Mouse (Mus musculus) testis, postnatal 10 days (tissue): ENCODE data around the gene Mdn1.
A peak's percentile ranks its signal among the peaks of the same experiment; 100 is the strongest.

Source experiments
- DNase-seq: peaks from one replicate; pipeline ENCODE4 v3.0.0; 2021; ENCODE audit warnings: low spot score

Mdn1 gene

DNA sequence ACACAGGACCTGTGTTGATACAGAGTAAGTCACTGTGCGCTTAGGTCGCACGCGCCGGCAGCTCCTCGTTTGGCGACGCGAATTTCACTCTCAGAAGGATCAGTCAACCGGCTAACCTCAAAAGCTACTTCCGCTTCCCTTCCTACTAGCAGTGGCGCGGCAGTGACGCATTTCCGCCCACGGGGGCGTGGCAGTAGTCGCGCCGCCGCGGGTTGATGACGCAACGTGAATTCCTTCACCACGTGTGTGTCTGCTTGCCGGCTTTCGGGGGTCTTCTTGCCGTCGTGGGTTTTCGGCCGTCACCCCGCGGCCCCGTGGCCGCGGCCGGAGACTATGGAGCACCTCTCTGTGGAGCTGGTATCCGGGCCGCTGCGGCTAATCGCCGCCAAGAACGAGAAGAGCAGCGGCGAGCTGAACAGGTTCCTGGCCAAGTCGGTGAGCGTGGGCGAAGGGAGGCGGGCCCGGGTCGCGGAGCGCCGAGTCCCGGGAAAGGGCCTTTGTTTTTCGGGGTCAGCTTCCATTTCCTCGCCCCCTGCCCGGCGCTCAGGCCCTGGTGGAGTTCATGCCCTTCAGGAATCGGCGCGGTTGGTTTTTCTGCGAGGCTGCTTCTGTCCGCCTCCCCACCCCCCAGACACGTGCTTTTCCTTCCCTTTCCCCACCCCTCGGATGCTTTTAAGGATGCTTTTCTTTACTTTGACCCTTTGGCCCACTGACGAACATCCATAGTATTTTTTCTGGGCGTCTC, at the start of gene Mdn1:
Gene Mdn1 (plus strand): TSS at position 202 of the 745 bp plus-strand sequence.
- DNase-seq, result peak; percentile 97

DNA sequence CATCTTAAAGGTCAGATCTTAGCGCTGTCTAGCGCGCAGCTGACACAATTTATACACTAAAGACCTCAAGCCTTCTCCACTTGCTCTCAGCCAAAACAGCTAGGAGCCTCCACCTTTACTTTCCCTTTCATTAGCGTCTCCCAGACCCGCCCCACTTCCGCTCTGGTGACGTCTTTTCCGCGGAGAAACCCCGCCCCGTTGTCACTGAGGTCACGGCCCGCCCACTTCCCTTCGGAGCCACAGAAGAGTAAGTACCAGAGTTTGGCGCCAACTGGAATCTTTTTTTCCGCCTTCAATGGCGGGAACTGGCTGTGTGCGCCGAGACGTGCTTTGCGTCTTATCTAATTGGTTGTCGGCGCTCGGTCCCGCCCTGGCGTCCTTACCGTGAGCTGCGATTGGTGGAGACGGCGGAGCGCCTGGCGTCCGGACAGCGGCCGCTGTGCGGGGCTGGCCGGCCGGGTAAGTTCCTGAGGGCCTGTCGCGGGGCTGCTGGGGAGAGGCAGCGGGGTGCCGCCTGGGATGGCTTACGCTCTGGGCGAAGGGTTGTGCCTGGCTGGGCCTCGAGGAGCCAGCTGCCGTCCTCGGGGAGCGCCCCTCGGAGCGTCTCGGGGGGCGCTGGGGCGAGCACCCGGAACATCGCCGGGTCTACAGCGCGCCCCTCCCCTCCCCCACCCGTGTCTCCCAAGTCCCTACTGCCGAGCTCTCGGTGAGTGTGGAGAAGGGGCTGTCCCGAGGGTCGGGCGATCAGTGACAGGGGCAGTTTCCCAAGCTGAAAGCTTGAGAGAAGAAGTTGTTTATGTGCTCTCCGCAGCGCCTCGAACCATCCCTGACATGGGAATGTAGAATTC, 41.7 kb upstream of the Mdn1 start, which contains the start of gene Casp8ap2:
Gene Casp8ap2 (plus strand): TSS at position 418 of the 848 bp plus-strand sequence.
- peak; percentile 99 for DNase-seq

DNA sequence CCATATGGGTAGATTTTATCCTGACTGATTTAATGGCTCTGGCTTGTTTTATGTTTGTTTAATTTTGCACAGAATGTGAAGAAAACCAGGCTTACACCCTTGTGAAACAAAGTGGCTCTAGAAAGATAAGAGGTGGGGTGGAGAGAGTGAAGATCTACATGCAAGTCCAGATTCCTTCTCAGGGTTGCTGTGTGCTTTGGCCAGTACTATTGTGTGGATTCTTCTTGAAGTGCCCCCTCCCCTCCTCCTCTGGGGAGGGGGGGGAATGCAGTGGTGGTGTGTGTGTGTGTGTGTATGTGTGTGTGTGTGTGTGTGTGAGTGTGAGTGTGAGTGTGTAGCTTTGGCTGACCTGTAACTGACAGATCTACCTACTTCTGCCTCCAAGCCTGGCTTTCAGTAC, 35.3 kb upstream of the Mdn1 start:
- DNase-seq, result no peak

DNA sequence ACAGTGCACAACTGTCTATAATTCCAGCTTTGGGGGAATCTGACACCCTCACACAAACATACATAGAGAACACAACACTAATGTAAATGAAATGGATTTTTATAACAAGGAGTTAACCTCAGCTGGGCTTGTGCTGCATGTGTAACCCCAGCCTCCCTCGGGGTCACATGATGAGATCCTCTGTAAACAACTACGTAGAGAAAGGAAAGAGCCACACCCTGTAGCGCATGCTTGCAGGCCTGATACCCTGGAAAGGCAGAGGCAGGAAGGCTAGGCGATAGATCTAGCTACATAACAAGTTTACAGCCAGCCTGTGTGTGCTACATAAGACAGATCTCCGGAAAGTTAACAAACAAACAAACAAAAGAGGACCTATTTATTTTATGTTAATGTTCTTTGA, 5.2 kb upstream of the Mdn1 start:
- no peak for DNase-seq

DNA sequence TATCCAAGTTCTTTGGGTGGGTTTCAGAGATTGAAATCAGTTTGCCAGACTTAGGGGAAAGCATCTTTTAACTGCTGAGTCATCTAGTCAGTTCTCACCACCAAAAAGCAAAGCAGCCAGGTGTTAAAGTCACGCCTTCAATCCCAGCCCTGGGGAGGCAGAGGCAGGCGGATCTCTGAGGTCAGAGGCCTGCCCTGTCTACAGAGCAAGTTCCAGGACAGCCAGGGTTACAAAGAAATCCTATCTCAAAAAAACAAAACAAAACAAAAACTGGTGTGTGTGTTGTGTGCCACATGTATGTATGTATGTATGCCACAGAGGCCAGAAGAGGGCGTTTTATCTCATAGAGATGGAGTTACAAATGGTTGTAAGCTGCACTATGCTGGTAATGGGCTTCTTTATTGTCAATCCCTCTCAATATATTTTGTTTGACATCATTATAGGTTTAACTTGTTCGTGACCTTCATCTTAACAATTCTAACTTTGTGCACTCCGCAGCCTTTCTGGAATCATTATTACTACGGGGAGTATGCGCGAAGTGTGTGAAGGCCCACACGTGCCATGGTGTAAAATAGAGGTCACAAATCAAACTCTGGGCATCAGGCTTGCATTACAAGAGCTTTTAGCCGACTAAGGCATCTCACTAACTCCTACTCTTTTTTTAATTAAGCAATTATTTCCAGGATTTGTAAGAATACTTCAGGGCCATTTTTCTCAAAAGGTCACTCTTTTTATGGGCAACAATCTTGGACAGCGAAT, 594 bp upstream of the Mdn1 start:
- DNase-seq, result no peak

DNA sequence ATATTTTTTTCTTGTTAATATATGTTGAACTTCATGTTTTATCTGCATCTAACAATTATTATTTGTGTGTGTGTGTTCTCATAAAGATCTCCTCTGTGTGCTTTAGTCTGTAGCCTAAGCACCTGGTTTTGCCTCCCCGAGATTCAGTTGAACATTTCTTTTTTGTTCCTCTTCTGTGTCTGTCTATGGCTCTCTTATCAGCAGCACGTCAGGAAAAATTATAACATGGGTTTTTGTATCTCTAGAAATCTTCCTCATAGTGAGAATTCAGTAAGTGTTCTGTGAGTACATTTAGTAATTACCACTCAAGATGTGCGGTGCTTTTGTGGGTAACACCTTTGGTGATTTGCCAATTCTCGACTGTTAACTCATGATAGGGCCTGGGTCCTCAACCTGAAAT, 8.9 kb downstream of the Mdn1 start:
- DNase-seq, result no peak

DNA sequence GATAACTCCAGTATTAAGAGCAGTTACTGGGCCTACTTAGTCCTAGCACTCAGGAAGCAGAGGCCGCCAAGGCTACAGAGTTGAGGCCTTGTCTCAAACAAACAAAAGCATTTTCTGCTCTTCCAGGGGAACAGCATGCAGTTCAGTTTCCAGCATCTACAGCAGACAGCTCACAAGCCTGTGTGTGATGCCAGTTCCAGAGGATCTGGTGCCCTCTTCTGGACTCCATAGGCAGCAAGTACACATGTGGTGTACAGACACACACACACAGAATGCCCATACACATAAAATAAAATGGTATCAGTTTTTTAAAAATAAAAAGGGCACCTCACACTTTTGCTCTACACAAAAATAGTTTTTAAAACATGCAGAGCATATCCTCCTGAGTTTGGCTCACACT, 11.4 kb downstream of the Mdn1 start:
- DNase-seq, result no peak

DNA sequence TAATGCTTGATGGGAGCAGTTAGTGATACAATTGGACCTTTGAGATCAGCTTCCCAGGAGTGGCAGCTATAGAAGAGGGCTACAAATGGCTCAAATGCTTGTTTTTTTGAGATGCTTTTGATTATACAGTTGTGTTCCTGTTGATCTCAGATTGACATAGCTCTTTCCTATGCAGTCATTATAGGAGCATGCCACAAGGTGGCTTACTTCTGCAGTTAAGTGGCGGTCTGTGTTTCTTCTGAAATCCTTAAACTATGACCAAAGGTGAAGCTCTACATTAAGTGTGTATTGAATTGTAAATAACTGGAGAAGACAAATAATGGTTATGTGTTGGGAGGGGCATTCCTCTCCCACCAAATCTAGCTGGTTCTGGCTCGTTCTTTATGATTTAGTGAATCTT, 12.9 kb downstream of the Mdn1 start:
- no peak for DNase-seq

DNA sequence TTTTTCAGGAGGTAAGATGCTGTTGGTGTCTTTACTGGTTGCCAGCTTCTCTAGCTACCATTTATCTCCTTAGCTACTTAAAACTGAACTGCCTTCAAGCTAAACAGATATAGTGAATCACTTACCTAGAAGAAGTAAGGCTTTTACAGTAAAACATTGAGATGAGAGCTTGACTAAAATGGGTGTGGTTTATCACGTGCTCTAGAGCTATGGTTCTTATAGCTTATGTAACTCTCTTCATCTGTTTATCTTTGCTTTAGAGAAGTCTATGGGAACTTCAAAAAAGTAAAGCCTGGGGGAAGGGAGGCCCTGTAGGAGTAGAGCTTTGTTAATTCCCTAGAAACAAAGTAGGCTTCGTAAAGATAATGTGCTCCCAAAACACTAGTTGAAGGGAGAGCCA, 17.1 kb downstream of the Mdn1 start:
- no peak for DNase-seq

DNA sequence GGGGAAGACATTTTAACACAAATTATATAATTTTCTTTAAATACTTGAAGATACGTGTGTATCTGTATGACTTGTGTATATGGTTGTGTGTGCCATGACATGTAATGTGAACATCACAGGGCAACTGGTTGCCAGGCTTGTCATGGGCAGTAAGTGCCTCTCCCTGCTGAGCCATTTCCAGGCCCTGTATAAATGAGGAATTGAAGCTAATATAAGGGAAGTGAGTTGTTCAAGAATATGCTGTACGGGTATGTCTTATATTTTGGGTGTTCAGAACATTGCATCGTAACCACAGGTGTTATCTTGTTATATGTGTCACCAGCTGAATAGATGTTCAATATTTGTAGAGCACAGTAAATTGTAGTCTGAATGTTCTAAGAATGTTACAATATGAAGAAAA, 20.6 kb downstream of the Mdn1 start:
- no peak for DNase-seq

DNA sequence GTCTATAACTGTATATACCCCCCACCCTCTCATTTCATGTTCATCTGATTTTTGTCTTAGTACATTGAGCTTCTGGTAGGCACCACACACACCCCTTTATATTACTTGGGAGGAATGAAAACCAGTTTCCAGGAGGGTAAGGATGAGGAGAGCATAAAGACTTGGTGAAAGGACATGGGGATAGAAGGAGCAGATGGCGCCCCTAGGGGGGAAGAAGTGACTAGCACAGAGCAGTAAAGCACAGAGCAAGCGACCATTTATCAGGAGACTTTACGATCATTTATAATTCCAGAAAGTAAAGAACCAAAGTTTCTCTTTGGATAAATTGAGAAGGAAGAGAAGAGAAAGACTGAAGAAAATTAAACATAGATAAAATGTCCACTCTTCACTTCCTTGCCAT, 23.9 kb downstream of the Mdn1 start:
- no peak for DNase-seq

DNA sequence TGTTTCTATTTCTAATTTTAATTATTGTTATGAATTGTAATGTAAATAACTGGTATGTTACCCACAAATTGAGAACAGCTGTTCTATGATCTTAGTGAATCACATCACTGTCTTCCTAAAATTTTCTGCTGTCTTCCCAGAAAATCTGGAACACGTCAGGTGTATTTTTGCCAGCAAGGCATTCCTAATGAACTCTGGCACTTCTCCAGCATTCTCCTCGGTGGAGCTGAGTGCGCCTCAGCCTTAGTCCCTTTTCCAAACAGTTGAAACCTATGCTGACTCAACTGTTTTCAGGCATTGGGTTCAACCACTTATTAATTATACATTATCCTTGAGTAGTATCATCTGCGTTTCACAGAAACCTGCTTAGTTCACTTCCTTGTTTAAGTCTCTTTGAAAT, 25.6 kb downstream of the Mdn1 start:
- no peak for DNase-seq

DNA sequence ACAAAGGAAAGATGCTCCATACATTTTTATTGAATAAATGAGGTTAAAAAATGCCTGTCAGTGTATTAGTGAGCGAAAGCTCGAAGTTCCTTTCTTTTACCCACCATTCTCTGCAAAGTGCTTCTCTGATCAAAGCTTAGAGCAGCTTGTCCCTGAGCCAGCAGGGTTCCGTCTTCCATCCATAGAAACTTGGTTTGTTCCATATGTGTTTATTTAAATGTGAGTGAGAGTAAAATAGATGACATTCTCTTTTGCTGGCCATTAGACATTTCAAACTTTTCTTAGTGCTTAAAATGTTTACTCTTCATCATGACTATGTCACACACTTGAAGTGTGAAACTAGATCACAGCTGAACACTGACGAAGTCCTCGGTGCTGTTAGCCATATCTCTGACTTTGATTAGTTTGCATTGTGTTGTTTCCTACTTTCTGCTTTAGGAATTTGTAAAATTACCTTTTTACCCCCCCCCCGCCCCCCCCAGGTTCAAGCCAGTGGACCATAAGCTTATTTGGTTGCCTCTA, 26.2 kb downstream of the Mdn1 start:
- DNase-seq, result no peak

DNA sequence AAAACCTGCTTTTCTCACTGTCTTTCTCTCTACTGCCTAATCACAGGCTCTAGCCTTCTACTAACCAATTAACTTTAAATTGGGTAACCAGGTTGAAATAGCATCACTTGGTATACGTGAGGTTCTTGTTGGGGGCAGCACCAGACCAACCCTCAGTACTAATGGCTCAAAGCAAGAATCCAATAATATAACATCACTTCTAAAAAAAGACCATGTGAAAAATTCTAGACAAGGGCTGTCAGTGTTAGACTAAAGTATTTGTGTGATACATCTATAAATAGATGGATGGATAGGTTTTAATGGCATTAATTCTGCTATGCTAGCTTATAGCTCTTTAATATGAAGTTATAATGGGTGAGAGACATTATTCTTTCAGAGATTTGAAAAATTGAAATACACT, 60.8 kb downstream of the Mdn1 start:
- DNase-seq, result no peak

DNA sequence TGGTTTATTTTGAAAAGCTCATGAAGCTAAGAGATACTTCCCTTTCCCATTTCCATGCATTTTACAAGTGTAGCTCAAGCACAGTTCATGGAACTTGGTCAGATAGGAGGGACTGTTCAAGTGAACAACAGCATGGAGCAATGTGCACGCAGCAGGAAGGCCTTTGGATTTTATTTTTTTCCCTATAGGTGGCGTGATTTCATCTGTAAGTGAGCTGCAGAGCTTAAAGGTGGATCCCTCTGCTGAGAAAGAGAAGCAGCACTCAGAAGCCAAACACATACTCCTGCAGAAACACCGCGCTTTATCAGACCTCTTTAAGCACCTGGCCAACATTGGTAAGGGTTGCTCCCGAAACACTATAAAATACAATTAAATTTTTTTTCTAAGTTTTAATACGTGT, 88.5 kb downstream of the Mdn1 start:
- no peak for DNase-seq

DNA sequence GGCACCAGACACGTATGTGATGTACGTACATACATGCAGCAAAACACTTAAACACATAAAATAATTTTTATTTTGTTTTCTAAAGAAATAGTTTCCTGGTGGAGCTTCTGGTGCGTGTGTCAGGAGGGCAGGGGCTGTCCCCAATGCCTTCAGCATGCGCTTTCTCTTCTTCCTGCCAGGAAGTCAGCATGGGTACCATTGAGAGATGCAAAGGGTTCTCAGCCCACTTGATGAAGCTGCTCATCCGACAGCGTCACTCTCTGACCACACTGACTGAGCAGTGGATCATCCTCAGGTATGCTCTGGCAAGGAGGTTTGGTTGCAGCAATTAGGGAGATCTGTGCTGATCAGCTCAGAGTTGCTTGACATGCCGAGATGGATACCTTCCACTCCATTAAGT, 91.5 kb downstream of the Mdn1 start:
- DNase-seq, result no peak

DNA sequence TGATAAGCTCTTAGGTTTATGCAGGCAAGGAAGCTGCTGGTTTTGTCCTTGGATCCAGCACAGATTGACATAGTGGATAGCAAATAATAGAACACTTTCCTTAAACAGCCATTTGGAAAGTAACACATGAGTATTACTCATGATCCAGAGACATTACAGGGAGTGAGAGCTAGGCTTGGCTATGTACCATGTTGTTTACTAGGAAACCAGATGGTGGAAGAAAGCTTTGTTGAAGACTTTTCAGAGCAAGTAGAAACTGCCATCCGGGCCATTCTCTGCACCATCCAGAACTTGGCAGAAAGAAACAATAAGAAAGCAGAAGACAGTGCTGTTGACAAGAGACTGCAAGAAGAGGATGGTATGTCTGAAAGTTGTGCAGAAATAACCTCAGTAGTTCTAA, 93.8 kb downstream of the Mdn1 start:
- no peak for DNase-seq

DNA sequence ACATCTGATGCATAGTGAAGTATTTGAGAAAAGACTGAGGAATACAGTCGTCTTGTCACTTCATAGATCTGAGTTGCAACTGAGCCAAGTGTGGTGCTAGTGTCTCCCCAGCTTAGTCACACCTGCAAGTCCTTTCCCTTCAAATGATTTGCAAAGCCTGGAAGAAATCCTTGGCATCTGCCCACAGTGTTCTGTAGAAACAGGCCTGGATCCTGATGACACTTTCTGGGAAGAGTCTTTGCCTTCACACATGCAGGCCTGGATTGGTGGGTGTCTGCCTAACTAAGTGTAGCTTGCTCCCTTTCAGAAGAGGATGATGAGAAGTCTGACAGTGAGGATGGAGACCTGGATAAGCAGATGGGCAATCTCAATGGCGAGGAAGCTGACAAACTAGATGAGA, 100.5 kb downstream of the Mdn1 start:
- DNase-seq, result no peak

DNA sequence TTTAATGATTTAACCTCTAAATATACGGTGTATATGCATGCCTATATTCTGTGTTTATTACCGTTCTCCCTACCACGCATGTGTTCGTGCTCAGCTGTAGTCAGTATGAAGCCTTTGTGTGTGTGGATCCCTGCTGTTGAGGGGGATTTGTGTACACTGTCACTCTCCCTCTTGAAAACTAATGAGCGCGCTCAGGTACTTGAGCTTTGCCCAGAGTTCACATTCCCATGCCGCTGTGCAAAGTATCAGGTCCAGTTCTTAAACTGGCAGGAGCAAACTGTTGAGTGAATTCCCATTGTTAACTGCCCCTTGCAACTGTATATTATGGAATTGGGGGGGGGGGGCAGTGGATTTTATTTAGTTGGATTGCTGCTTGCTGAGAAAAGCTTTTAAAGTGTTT, 110.6 kb downstream of the Mdn1 start:
- no peak for DNase-seq

DNA sequence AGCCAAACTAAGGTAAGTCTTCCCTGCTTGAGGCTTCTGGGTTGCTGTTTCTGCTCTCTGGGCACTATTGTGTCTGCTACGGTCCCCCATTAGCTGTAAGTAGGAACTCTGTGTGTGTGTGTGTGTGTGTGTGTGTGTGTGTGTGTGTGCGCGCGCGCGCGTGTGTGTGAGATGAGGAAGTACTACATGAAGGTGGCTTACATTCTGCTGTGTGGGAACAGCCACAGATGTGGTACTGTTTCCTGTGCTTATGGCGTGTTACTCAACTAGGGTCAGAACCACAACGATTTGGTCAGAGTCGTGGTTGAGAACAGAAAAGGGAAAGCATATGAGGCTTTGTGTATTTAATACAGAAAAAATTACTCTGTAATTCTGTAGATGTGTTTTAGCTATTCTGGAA, 111.1 kb downstream of the Mdn1 start:
- no peak for DNase-seq

DNA sequence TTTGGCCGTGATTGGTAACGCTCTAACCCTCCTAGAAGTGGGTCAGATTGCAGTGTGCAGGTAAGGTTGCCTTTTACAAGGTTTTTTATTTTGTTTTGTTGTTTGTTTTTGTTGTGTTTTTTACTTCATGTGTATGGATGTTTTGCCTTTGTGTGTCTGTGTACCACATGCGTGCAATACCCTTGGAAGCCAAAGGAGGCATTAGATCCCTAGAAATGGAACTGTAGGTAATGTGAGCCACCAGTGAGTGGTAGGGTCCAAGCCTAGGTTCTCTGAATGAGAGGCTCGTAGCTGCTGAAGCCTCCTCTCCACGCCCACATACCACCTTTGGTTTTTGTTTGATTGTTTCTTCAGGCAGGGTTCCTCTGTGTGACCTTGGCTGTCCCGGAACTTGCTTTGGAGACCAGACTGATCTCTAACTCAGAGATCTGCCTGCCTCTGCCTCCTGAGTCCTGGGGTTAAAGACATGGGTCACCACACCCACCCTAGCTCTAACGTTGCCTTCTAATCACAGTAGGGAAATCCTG, 113.4 kb downstream of the Mdn1 start:
- no peak for DNase-seq

DNA sequence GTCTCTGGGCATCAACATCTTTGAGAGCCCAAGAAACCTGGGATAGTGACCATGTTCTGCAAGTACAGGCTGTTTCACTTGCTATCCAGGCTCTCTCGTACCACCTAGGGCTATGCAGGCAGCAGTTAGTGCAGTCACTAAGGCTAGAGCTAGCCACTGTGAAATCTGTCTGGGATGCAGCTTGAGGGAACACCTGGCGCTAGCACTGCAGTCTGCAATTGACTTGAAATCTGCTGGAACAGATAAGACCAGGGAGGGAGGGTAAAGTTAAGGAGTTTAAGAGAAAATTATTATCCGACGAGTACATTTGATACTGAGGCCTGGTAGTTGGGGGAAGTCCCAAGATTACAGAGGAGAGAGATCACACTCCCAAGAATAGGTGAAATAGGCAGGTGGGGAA, 123.1 kb downstream of the Mdn1 start:
- no peak for DNase-seq
